In the genomic region with DNA sequence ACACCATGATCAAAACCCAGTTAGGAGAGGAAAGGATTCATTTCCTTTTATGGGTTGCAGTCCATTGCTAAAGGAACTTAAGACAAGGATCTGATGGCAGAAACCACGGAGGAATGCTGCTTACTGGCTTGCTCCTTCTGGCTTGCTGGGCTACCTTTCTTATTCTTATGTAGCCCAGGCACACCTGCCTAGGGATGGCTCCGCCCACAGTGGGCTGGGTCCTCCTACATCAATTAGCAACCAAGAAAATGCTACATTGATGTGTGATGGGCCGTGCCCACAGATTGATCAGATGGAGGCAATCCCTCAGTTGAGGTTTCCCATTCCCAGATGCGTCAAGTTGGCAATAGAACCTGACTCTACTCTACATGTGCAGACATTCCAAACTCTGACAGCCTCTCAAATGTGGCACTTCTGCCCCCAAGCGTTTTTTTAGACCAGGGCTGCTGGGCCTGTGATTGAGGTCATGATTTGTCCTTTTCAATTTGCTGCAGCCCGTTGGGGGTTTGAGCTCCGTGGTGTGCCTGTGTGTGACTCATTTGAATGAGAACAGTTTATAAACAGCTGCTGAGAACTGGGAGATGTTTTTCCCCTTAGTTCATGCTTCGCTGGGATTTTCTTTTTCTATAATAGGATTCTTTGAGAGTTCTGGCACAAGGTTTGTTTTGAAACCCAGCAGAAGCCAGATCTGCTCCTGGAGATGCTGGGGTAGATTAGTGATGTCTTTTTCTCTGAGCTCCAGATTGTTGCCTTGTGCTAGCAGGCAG, we compare ENCODE assay signal across 8 mouse cellular contexts.
DNase-seq lines count a peak whose midpoint lies in the region; ATAC-seq and TF ChIP-seq lines count a peak whose summit lies in the region.

No protein-coding gene starts in this region.

- no peak overlapping the region for H3K4me2 ChIP-seq in lung, embryonic 16.5 days (ENCODE audit: low read depth, low read length)
- H3K4me2 ChIP-seq in hindbrain, embryonic 14.5 days (replicated peaks) = no peak overlapping the region
- H3K4me2 ChIP-seq in limb, embryonic 15.5 days = no peak overlapping the region
- no peak overlapping the region for H3K4me2 ChIP-seq in liver, embryonic 11.5 days

- H3K4me3 ChIP-seq in lung, embryonic 16.5 days (ENCODE audit: low read length) = no peak overlapping the region
- no peak overlapping the region for H3K4me3 ChIP-seq in lung, adult 2 months (replicated peaks; ENCODE audit: extremely low read depth, low read depth, low read length)
- H3K4me3 ChIP-seq in embryonic fibroblast, embryonic 13.5 days (ENCODE audit: insufficient read depth, low read length) = no peak overlapping the region
- no peak overlapping the region for H3K4me3 ChIP-seq in hindbrain, embryonic 14.5 days (replicated peaks; ENCODE audit: low read length)
- no peak overlapping the region for H3K4me3 ChIP-seq in limb, embryonic 15.5 days
- no peak overlapping the region for H3K4me3 ChIP-seq in liver, embryonic 11.5 days (ENCODE audit: low read depth, low read length)

- no peak for TF ChIP-seq POLR2A in lung, adult 2 months (IDR thresholded peaks at IDR 0.05; ENCODE audit: borderline replicate concordance, extremely low read depth, low read depth, low read length)
- no peak for TF ChIP-seq POLR2A in embryonic fibroblast, embryonic 13.5 days (IDR thresholded peaks at IDR 0.05; ENCODE audit: low read depth, low read length)

- H3K9ac ChIP-seq in lung, embryonic 16.5 days (ENCODE audit: low read length) = no peak overlapping the region
- H3K9ac ChIP-seq in hindbrain, embryonic 14.5 days = no peak overlapping the region
- H3K9ac ChIP-seq in limb, embryonic 15.5 days = no peak overlapping the region
- no peak overlapping the region for H3K9ac ChIP-seq in liver, embryonic 11.5 days (ENCODE audit: low read depth, low read length)

- no peaks in the 10 kb centered on the region for H3K4me1 ChIP-seq in lung, embryonic 16.5 days (replicated peaks; ENCODE audit: control insufficient read depth, insufficient read depth, low read length)
- H3K4me1 ChIP-seq in lung, adult 2 months (ENCODE audit: control insufficient read depth, insufficient read depth, low read length) = no peaks in the 10 kb centered on the region
- peaks cover 3% of the 10 kb centered on the region; the same call in 1 of the 2 replicates for H3K4me1 ChIP-seq in embryonic fibroblast, embryonic 13.5 days (ENCODE audit: control insufficient read depth, insufficient read depth, low read length)
- H3K4me1 ChIP-seq in hindbrain, embryonic 14.5 days (replicated peaks; ENCODE audit: control insufficient read depth, insufficient read depth, low read length) = peaks cover 9% of the 10 kb centered on the region
- H3K4me1 ChIP-seq in limb, embryonic 15.5 days = peaks cover 6% of the 10 kb centered on the region; the same call in 1 of the 2 replicates
- H3K4me1 ChIP-seq in liver, embryonic 11.5 days (replicated peaks; ENCODE audit: control insufficient read depth, insufficient read depth, low read length) = no peaks in the 10 kb centered on the region

- H3K27ac ChIP-seq in lung, embryonic 16.5 days (ENCODE audit: low read length) = peak overlapping the region; percentile 48; the same call in 1 of the 2 replicates
- H3K27ac ChIP-seq in embryonic fibroblast, embryonic 13.5 days (ENCODE audit: insufficient read depth, low read length) = peak overlapping the region; percentile 72
- peak overlapping the region; percentile 2; the same call in 1 of the 2 replicates for H3K27ac ChIP-seq in hindbrain, embryonic 14.5 days
- peak overlapping the region; percentile 47; the same call in 1 of the 2 replicates for H3K27ac ChIP-seq in limb, embryonic 15.5 days
- H3K27ac ChIP-seq in liver, embryonic 11.5 days (ENCODE audit: low read depth, low read length) = no peak overlapping the region

- H3K27me3 ChIP-seq in lung, embryonic 16.5 days (ENCODE audit: control insufficient read depth, insufficient read depth, low read depth, low read length) = no peaks in the 10 kb centered on the region
- H3K27me3 ChIP-seq in hindbrain, embryonic 14.5 days (ENCODE audit: control insufficient read depth, insufficient read depth, low read length) = no peaks in the 10 kb centered on the region
- H3K27me3 ChIP-seq in limb, embryonic 15.5 days = no peaks in the 10 kb centered on the region
- H3K27me3 ChIP-seq in liver, embryonic 11.5 days (replicated peaks; ENCODE audit: control insufficient read depth, insufficient read depth, low read length) = no peaks in the 10 kb centered on the region

- 50% methylated on average over 8 of the region's 8 CpGs for WGBS in lung, embryonic 16.5 days
- WGBS in lung, adult 2 months = 46% methylated on average over 8 of the region's 8 CpGs
- 38% methylated on average over 8 of the region's 8 CpGs for WGBS in hindbrain, embryonic 14.5 days
- WGBS in limb, embryonic 15.5 days = 48% methylated on average over 8 of the region's 8 CpGs
- 59% methylated on average over 8 of the region's 8 CpGs for whole genome bisulfite sequencing in liver, embryonic 11.5 days

- no peaks in the 10 kb centered on the region for H3K9me3 ChIP-seq in lung, embryonic 16.5 days (ENCODE audit: control insufficient read depth, low read length)
- no peaks in the 10 kb centered on the region for H3K9me3 ChIP-seq in hindbrain, embryonic 14.5 days (ENCODE audit: control insufficient read depth, low read length)
- no peaks in the 10 kb centered on the region for H3K9me3 ChIP-seq in limb, embryonic 15.5 days
- H3K9me3 ChIP-seq in liver, embryonic 11.5 days (ENCODE audit: control insufficient read depth, low read length) = no peaks in the 10 kb centered on the region

- no peaks in the 10 kb centered on the region for H3K36me3 ChIP-seq in lung, embryonic 16.5 days (ENCODE audit: control insufficient read depth, insufficient read depth, low read length)
- no peaks in the 10 kb centered on the region for H3K36me3 ChIP-seq in hindbrain, embryonic 14.5 days (replicated peaks; ENCODE audit: control insufficient read depth, insufficient read depth)
- no peaks in the 10 kb centered on the region for H3K36me3 ChIP-seq in limb, embryonic 15.5 days
- H3K36me3 ChIP-seq in liver, embryonic 11.5 days (ENCODE audit: control insufficient read depth, insufficient read depth, low read length) = no peaks in the 10 kb centered on the region

- TF ChIP-seq CTCF in lung, adult 2 months (IDR thresholded peaks at IDR 0.05; ENCODE audit: insufficient read depth, low read length) = no peak
- TF ChIP-seq CTCF in embryonic fibroblast, embryonic 13.5 days (IDR thresholded peaks at IDR 0.05; ENCODE audit: borderline replicate concordance, insufficient read depth, low read length) = no peak

- no peak for DNase-seq in lung, adult 2 months
- DNase-seq in hindbrain, embryonic 14.5 days (ENCODE audit: low spot score) = no peak
- DNase-seq in thymus, adult 18-20 months = no peak
- no peak for DNase-seq in liver, embryonic 11.5 days (ENCODE audit: low spot score)
- no peak for DNase-seq in thymus, postnatal 0 days (ENCODE audit: low spot score)

- peak; percentile 54 for ATAC-seq in lung, embryonic 16.5 days (ENCODE audit: low read depth)
- ATAC-seq in hindbrain, embryonic 14.5 days (ENCODE audit: low FRiP score) = no peak
- ATAC-seq in limb, embryonic 15.5 days (ENCODE audit: insufficient number of reproducible peaks, low FRiP score, low TSS enrichment, low read depth) = no peak
- ATAC-seq in liver, embryonic 11.5 days (replicated peaks; ENCODE audit: low FRiP score) = no peak
